Mouse (Mus musculus) heart, embryonic 14.5 days (tissue): ENCODE measurements around the gene Piezo1. TPM values are rescaled to one million over a fixed set of nuclear protein-coding genes. Genes with fewer than 3 reads are reported as not detected.

Experiments used
- ATAC-seq: fragments of 200-750 bp; cut with Nextera tagmentation; 2 replicates; pipeline ENCODE4 v1.8.0; 2017; ENCODE audit warnings: low read depth, moderate TSS enrichment; ENCODE audit not compliant: insufficient number of reproducible peaks, insufficient read depth, low FRiP score
- H3K27ac ChIP-seq, 2 experiments: fragments of 200-500 bp in 1 of 2; fragments of 300-500 bp in 1 of 2; sonication (generic) in 1 of 2; replicated peaks in 1 of 2; 2 replicates each; pipeline ENCODE4 v1.5.1; 2012 to 2014; ENCODE audit warnings: low read depth in 2 of 2, low read length in 2 of 2, control low read depth in 1 of 2, mild to moderate bottlenecking in 1 of 2, mixed read lengths in 1 of 2; ENCODE audit not compliant: control insufficient read depth in 1 of 2, insufficient read depth in 1 of 2
- H3K27me3 ChIP-seq: fragments of 300-500 bp; sonication (generic); 2 replicates; pipeline ENCODE4 v1.6.1; 2014; ENCODE audit warnings: mild to moderate bottlenecking, low read length, control low read depth; ENCODE audit not compliant: control insufficient read depth, insufficient read depth
- H3K36me3 ChIP-seq: fragments of 300-500 bp; sonication (generic); 2 replicates; pipeline ENCODE4 v1.6.1; 2014; ENCODE audit warnings: mild to moderate bottlenecking, control low read depth, low read length, mixed read lengths; ENCODE audit not compliant: control insufficient read depth, insufficient read depth
- H3K4me1 ChIP-seq, 2 experiments: fragments of 200-500 bp in 1 of 2; fragments of 300-500 bp in 1 of 2; sonication (generic) in 1 of 2; 2 replicates each; pipeline ENCODE4 v1.6.1; 2012 to 2014; ENCODE audit warnings: low read length in 2 of 2, control low read depth in 1 of 2, mixed read lengths in 1 of 2; ENCODE audit not compliant: control insufficient read depth in 2 of 2, insufficient read depth in 2 of 2
- H3K4me2 ChIP-seq: fragments of 300-500 bp; sonication (generic); 2 replicates; pipeline ENCODE4 v1.6.1; 2014; ENCODE audit warnings: mild to moderate bottlenecking, low read length
- H3K4me3 ChIP-seq, 2 experiments: fragments of 200-500 bp in 1 of 2; fragments of 300-500 bp in 1 of 2; sonication (generic) in 1 of 2; 2 replicates each; pipeline ENCODE4 v1.5.1; 2012 to 2014; ENCODE audit warnings: low read length in 2 of 2, mild to moderate bottlenecking in 2 of 2, control low read depth in 1 of 2, low read depth in 1 of 2, moderate library complexity in 1 of 2; ENCODE audit not compliant: control insufficient read depth in 1 of 2, insufficient read depth in 1 of 2
- H3K9ac ChIP-seq: fragments of 300-500 bp; sonication (generic); 2 replicates; pipeline ENCODE4 v1.6.1; 2014; ENCODE audit warnings: mild to moderate bottlenecking, low read length
- H3K9me3 ChIP-seq: fragments of 300-500 bp; sonication (generic); 2 replicates; pipeline ENCODE4 v1.6.1; 2016; ENCODE audit warnings: low read length, control low read depth; ENCODE audit not compliant: control insufficient read depth
- WGBS: fragments of 180-500 bp; shearing (Covaris S2); extraction: QIAGEN DNeasy Blood & Tissue Kit; methylation state at CpG from one replicate; pipeline ENCODE4 v1.1.7; 2014; 5-methylcytosine and 5-hydroxymethylcytosine counted together
- polyA plus RNA-seq: library from polyadenylated mRNA; unstranded; fragments of >200 nt; fragmentation: Nextera tagmentation; extraction: Ambion mirVana; gene quantifications from 2 replicates; pipeline ENCODE4 v1.2.1, GENCODE M21; 2014

Gene Piezo1
- polyA plus RNA-seq, 1 experiment from 2014 or later = 14.9 TPM

DNA sequence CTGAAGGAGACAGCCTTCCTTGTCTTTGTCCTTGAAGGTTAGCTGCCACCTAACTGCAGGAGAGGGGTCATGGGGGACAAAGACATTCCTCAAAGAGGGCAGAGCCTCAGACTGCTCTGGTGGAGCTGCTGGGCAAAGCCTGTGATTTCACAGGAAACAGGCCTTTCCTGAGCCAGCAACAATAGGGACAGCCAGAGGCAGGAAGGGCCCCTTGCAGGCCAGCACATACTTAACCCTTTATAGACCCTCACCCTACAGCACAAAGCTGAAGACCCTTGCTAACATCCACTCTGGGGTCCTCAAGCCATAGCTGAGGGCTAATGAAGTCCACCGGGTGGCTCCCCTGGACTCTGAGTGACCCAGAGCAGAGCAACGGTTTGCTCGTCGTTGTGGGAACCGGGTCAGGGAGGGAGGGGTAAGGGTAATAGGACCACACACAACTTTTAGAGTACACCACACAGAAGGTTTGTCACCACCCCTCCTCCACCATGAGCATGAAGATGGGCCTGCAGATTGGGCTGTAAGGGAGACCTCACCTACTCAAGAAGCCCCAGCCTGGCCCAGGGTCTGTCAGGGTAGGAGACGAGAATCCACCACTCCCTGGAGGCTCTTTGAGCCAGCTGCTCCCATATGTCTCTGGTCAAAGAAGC is 33.5 kb downstream of the Piezo1 start:
- peak; percentile 81 for ATAC-seq
- no peak overlapping the region for H3K4me3 ChIP-seq
- WGBS = 23% methylated on average over 6 of the region's 6 CpGs

DNA sequence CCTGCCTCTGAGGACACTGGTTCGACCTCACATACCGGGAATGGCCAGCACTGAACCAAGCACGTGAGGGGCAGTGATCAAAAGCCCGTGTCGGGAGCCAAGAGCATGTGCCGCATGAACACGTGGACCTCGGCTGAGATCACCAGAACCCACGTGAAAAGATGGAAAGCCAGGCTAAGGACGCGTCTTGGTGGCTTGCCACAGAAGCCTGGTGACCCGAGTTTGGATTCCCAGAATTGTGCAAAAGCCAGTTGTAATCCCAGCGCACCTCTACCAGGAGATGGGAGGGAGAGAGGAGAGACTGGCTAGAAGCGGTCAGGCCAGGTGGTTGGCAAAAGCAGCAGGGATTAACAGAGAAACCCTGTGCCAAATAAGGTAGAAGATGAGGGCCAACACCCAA is 35.4 kb downstream of the Piezo1 start:
- no peaks in the 10 kb centered on the region for H3K27me3 ChIP-seq
- 80% methylated on average over 14 of the region's 14 CpGs for WGBS
- no peak overlapping the region for H3K27ac ChIP-seq
- no peaks in the 10 kb centered on the region for H3K9me3 ChIP-seq
- H3K4me2 ChIP-seq = no peak overlapping the region
- peaks cover 38 to 54% of the 10 kb centered on the region in 2 experiments for H3K4me1 ChIP-seq
- H3K36me3 ChIP-seq = 0 out of 2 replicates have a peak, but pooled peaks cover 7% of the 10 kb centered on the region
- no peak overlapping the region for H3K4me3 ChIP-seq
- no peak for ATAC-seq
- no peak overlapping the region for H3K9ac ChIP-seq

More for the DNA sequence above, 33.5 kb downstream of the Piezo1 start:
- Histone ChIP-seq H3K27ac (peak overlapping the region; percentile 75 to 90), H3K9me3 (no peaks in the 10 kb centered on the region), H3K4me2 (peak overlapping the region; percentile 32), H3K36me3 (0 out of 2 replicates have a peak, but pooled peaks cover 7% of the 10 kb centered on the region), H3K27me3 (no peaks in the 10 kb centered on the region), H3K4me1 (peaks cover 29 to 50% of the 10 kb centered on the region in 2 experiments), H3K9ac (peak overlapping the region; percentile 56)

DNA sequence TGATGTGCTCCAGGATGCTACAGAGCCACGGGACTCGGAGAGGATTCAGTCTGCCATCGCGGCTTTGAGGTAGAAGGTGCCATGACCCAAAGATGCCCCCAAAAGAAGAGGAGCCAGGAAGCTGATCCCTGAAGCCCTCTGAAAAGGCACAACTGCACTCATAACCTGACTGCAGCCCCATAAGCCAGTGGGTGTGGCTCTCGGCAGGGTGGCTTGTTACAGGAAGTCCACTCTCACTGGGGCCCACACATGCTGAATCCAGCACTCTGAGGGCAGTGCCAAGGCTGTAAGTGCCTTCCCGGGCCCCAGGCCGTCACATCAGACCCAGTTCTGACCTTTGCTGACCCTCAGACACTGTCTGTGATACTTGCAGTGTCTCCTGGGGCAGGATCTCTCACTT is 38.7 kb downstream of the Piezo1 start:
- Histone ChIP-seq H3K36me3 (0 out of 2 replicates have a peak, but pooled peaks cover 7% of the 10 kb centered on the region), H3K27ac (0 out of 4 replicates have a peak overlapping the region, but pooled peaks of 1 of the 2 experiments have one; percentile 67), H3K4me2 (no peak overlapping the region), H3K4me1 (peaks cover 20 to 24% of the 10 kb centered on the region in 2 experiments), H3K4me3 (no peak overlapping the region), H3K9me3 (no peaks in the 10 kb centered on the region), H3K9ac (no peak overlapping the region), H3K27me3 (no peaks in the 10 kb centered on the region)
- WGBS = 60% methylated on average over 7 of the region's 7 CpGs
- ATAC-seq = no peak

DNA sequence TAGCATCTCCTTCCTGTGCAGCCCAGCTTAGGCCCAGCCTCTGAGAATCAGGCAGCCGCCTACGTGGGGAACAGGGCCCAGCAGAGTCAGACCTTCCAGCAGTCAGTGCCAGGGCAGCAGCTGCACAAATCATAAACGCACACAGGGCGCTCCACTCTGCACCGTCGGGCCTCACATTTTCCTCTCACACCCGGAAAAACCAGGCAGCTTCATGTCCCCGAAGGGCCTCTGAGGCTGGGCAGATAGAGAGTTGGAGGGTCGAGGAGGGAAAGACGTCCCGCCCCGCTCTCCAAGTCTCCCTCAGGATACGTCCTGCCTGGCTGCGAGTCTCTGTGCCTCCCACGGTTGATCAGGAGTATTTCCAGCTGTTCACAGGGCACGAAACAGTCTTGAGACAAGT is 39.6 kb downstream of the Piezo1 start:
- Histone ChIP-seq H3K27me3 (no peaks in the 10 kb centered on the region), H3K9me3 (no peaks in the 10 kb centered on the region), H3K36me3 (peaks cover 10% of the 10 kb centered on the region), H3K4me3 (no peak overlapping the region), H3K9ac (peak overlapping the region; percentile 30; the same call in 1 of the 2 replicates), H3K4me1 (peaks cover 16% of the 10 kb centered on the region in 2 experiments), H3K4me2 (no peak overlapping the region), H3K27ac (peak overlapping the region; percentile 58 to 67)
- no peak for ATAC-seq
- WGBS = 52% methylated on average over 16 of the region's 16 CpGs

DNA sequence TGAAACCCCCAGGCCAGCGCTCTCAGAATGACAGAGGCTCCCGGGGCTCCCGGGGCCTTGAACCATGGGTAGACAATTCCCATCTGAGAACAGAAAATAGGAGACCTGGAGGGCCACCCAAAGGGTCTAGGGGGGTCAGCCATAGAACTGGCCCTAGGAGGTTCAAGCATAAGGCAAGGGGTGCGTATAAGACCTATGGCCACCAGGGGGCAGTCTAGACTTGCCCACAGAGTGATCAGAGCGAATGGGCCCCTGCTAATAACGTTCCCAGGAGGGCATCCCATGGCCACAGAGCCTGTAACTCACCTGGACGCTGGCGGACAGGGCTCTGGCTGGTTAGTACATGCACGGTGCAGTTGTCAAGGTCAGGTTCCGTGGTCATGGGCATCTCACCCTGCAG is 50.3 kb downstream of the Piezo1 start:
- ATAC-seq = no peak
- Histone ChIP-seq H3K4me2 (no peak overlapping the region), H3K36me3 (peaks cover 64% of the 10 kb centered on the region), H3K4me3 (no peak overlapping the region), H3K27ac (no peak overlapping the region), H3K9me3 (no peaks in the 10 kb centered on the region), H3K9ac (no peak overlapping the region), H3K27me3 (no peaks in the 10 kb centered on the region), H3K4me1 (no peaks in the 10 kb centered on the region)
- WGBS = 32% methylated on average over 10 of the region's 10 CpGs

DNA sequence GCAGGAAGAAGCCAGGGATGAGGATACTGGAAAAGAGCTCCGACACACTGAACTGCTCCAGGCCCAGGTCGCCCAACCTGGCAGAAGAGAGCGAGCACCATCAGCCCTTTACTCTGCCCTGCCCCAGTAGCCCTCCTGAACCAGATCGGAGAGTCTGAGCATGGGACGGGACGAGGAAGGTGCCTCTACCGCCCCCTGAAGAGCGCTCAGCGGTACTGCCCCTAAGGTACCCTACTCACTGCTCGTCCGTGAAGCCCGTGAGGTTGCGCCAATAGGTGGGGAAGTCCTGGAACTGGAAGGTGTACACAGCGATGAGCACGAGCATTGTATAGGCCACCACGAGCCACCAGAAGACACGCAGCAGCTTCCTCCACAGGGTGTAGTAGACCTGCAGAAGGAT is 53.2 kb downstream of the Piezo1 start:
- no peak for ATAC-seq
- Histone ChIP-seq H3K36me3 (peaks cover 90% of the 10 kb centered on the region), H3K4me3 (no peak overlapping the region), H3K27me3 (no peaks in the 10 kb centered on the region), H3K4me1 (no peaks in the 10 kb centered on the region), H3K9ac (no peak overlapping the region), H3K9me3 (no peaks in the 10 kb centered on the region), H3K4me2 (no peak overlapping the region), H3K27ac (peak overlapping the region in 1 of 2 experiments; percentile 17; a peak in 1 of 4 replicates)
- WGBS = 70% methylated on average over 17 of the region's 17 CpGs

DNA sequence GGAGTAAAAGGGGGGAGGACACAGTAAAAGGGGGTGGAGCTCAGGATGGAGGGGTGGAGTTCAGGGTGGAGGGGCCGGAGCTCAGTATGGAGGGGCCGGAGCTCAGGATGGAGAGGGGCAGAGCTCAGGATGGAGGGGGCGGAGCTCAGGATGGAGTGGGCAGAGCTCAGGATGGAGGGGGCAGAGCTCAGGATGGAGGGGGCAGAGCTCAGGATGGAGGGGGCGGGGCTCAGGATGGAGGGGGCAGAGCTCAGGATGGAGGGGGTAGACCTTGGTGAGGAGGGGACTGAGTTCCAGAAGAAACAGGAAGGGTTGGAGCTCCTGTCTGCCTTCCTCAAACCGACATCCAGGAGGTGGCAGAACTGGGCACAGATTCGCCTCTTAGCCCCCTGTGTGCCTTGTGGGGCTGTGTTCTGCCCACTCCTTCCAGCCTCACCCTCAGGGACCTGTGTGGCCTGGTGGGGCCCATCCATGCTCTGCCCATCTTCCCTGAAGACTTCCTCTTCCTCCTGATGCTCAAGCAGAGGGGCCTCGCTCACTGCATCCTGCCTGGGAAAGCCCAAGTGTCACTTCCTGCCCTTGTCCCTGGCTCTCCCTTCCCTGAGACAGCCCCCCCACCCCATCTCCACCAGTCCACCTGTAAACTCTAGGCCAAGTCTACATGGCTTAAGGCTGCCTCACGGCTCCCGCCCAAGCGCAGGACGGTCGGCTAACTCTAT is 54.0 kb downstream of the Piezo1 start:
- Histone ChIP-seq H3K27me3 (no peaks in the 10 kb centered on the region), H3K4me1 (no peaks in the 10 kb centered on the region), H3K9ac (no peak overlapping the region), H3K9me3 (no peaks in the 10 kb centered on the region), H3K27ac (peak overlapping the region; percentile 17 to 39; a peak in 2 of 4 replicates), H3K4me3 (no peak overlapping the region), H3K4me2 (no peak overlapping the region), H3K36me3 (peaks cover 90% of the 10 kb centered on the region)
- 81% methylated on average over 12 of the region's 12 CpGs for WGBS
- peak; percentile 12; the same call in 1 of the 2 replicates for ATAC-seq
